Mouse (Mus musculus): ENCODE measurements around the gene Shc2. TPM values are rescaled to one million over a fixed set of nuclear protein-coding genes. Genes with fewer than 3 reads are reported as not detected.

Shc2 gene
- polyA plus RNA-seq, 1 experiment from 2014 or later: 12.2 TPM

GRCm38 (mm10) chr10:79665051-79665450 lies 27.3 kb upstream of the Shc2 start:
- H3K27me3 ChIP-seq: no peaks in the 10 kb centered on the region
- H3K4me3 ChIP-seq (replicated peaks): no peak overlapping the region
- no peak overlapping the region for H3K9ac ChIP-seq
- H3K4me2 ChIP-seq: no peak overlapping the region
- no peaks in the 10 kb centered on the region for H3K36me3 ChIP-seq
- H3K4me1 ChIP-seq: peaks cover 20% of the 10 kb centered on the region
- no peak for ATAC-seq (replicated peaks; ENCODE audit: low FRiP score)
- 82% methylated on average over 8 of the region's 8 CpGs for WGBS
- no peaks in the 10 kb centered on the region for H3K9me3 ChIP-seq (replicated peaks)
- no peak overlapping the region for H3K27ac ChIP-seq

- H3K36me3 ChIP-seq: no peaks in the 10 kb centered on the region
- peaks cover 19% of the 10 kb centered on the region for H3K4me1 ChIP-seq
- no peak within 1 kb of the TSS for H3K4me3 ChIP-seq (replicated peaks)
- H3K27me3 ChIP-seq: no peaks in the 10 kb centered on the region
- no peak within 1 kb of the TSS for H3K27ac ChIP-seq
- WGBS: 9% methylated on average over 13 of the region's 13 CpGs
- H3K9ac ChIP-seq: no peak within 1 kb of the TSS
- no peaks in the 10 kb centered on the region for H3K9me3 ChIP-seq (replicated peaks)
- peak within 1 kb of the TSS; percentile 14; the same call in 1 of the 2 replicates for H3K4me2 ChIP-seq
- peak; percentile 38 for ATAC-seq (replicated peaks; ENCODE audit: low FRiP score)
Measured at GRCm38 (mm10) chr10:79664131-79664665, 26.5 kb upstream of the Shc2 start, which contains the start of gene Madcam1. TSS of gene Madcam1 (plus strand) at chr10:79664559.

GRCm38 (mm10) chr10:79661861-79662260 lies 24.1 kb upstream of the Shc2 start:
- WGBS: 21% methylated on average over 2 of the region's 3 CpGs
- Histone ChIP-seq H3K27me3 (no peaks in the 10 kb centered on the region), H3K4me1 (peaks cover 19% of the 10 kb centered on the region)

DNA sequence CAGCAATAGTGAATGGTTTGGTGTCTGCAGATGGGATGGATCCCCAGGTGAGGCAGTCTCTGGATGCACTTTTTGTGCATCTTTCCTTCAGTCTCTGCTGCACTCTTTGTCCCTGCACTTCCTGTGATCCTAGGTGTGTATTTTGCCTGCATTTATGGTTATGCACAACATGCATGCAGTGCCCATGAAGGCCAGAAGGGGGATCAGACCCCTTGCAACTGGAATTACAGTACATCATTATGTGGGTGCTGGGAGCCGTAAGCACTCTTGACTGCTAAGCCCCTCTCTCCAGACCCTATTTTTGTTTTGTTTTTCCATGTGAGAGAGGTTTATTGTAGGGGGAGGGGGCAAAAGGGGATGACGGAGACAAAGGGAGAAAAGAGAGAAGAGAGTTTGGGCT lies 22.6 kb upstream of the Shc2 start:
- no peak for ATAC-seq (replicated peaks; ENCODE audit: low FRiP score)

More at GRCm38 (mm10) chr10:79661861-79662260, 24.1 kb upstream of the Shc2 start:
- Histone ChIP-seq H3K36me3 (no peaks in the 10 kb centered on the region), H3K9me3 (replicated peaks) (no peaks in the 10 kb centered on the region), H3K4me2 (no peak overlapping the region), H3K27ac (no peak overlapping the region), H3K9ac (no peak overlapping the region), H3K4me3 (replicated peaks) (no peak overlapping the region)
- ATAC-seq (replicated peaks; ENCODE audit: low FRiP score): no peak

GRCm38 (mm10) chr10:79658829-79659228 lies 21.1 kb upstream of the Shc2 start:
- 13% methylated on average over 4 of the region's 4 CpGs for WGBS
- 0 out of 2 replicates have a peak, but pooled peaks have one; percentile 40 for ATAC-seq (replicated peaks; ENCODE audit: low FRiP score)
- Histone ChIP-seq H3K27ac (no peak overlapping the region), H3K36me3 (no peaks in the 10 kb centered on the region), H3K4me2 (no peak overlapping the region), H3K9me3 (replicated peaks) (no peaks in the 10 kb centered on the region), H3K9ac (no peak overlapping the region), H3K27me3 (peaks cover 17% of the 10 kb centered on the region), H3K4me3 (replicated peaks) (no peak overlapping the region), H3K4me1 (peaks cover 9% of the 10 kb centered on the region)

More for the DNA sequence above, 22.6 kb upstream of the Shc2 start:
- Histone ChIP-seq H3K4me3 (replicated peaks) (no peak overlapping the region), H3K9me3 (replicated peaks) (no peaks in the 10 kb centered on the region), H3K9ac (no peak overlapping the region), H3K27me3 (peaks cover 9% of the 10 kb centered on the region; the same call in 1 of the 2 replicates), H3K4me2 (no peak overlapping the region), H3K4me1 (peaks cover 19% of the 10 kb centered on the region), H3K27ac (no peak overlapping the region), H3K36me3 (no peaks in the 10 kb centered on the region)
- 74% methylated on average over 2 of the region's 2 CpGs for WGBS

DNA sequence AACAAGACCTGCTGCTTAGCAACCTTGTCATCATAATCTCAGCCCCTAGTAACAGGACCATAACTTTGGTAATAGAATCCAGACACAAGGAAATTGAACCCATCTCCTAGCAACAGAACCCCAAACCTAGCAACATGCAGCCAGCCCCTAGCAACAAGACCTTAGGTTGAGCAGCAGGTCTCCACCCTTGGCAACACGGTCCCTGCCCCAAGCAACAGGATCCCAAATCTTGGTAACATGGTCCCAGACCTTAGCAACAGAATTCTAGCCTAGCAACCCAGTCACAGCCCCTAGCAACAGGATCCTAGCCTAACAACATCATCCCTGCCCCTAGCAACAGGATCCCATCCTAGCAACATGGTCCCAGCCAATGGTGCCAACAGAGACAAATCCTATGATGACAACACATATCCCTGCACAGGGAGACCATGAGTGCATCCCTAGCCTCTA lies 17.3 kb upstream of the Shc2 start:
- Histone ChIP-seq H3K9me3 (replicated peaks) (no peaks in the 10 kb centered on the region), H3K9ac (no peak overlapping the region), H3K27ac (no peak overlapping the region), H3K27me3 (peaks cover 23% of the 10 kb centered on the region), H3K4me1 (no peaks in the 10 kb centered on the region), H3K4me2 (no peak overlapping the region), H3K36me3 (no peaks in the 10 kb centered on the region), H3K4me3 (replicated peaks) (no peak overlapping the region)
- no peak for ATAC-seq (replicated peaks; ENCODE audit: low FRiP score)
- 34% methylated on average over 1 of the region's 1 CpGs for WGBS

- Histone ChIP-seq H3K9ac (no peak overlapping the region), H3K9me3 (replicated peaks) (no peaks in the 10 kb centered on the region), H3K4me1 (no peaks in the 10 kb centered on the region), H3K27ac (no peak overlapping the region), H3K36me3 (no peaks in the 10 kb centered on the region), H3K4me3 (replicated peaks) (no peak overlapping the region), H3K27me3 (peaks cover 23% of the 10 kb centered on the region), H3K4me2 (no peak overlapping the region)
- 83% methylated on average over 7 of the region's 7 CpGs for WGBS
- ATAC-seq (replicated peaks; ENCODE audit: low FRiP score): no peak
Measured at GRCm38 (mm10) chr10:79652789-79653188, 15.1 kb upstream of the Shc2 start.

- peak; percentile 27; the same call in 1 of the 2 replicates for ATAC-seq (replicated peaks; ENCODE audit: low FRiP score)
- 33% methylated on average over 7 of the region's 7 CpGs for WGBS
- no peak overlapping the region for H3K9ac ChIP-seq
Measured at GRCm38 (mm10) chr10:79649070-79649751, 11.5 kb upstream of the Shc2 start.

GRCm38 (mm10) chr10:79645711-79646110 lies 8.0 kb upstream of the Shc2 start, which contains the start of gene Odf3l2:
TSS of gene Odf3l2 (minus strand) at chr10:79645738.
- Histone ChIP-seq H3K4me3 (replicated peaks) (no peak within 1 kb of the TSS), H3K27ac (no peak within 1 kb of the TSS), H3K4me2 (no peak within 1 kb of the TSS), H3K9ac (no peak within 1 kb of the TSS), H3K36me3 (no peaks in the 10 kb centered on the region), H3K27me3 (no peaks in the 10 kb centered on the region; the same call in 1 of the 2 replicates), H3K9me3 (replicated peaks) (no peaks in the 10 kb centered on the region), H3K4me1 (no peaks in the 10 kb centered on the region)
- ATAC-seq (replicated peaks; ENCODE audit: low FRiP score): no peak
- 51% methylated on average over 8 of the region's 8 CpGs for WGBS

More at GRCm38 (mm10) chr10:79649070-79649751, 11.5 kb upstream of the Shc2 start:
- Histone ChIP-seq H3K9me3 (replicated peaks) (no peaks in the 10 kb centered on the region), H3K27ac (no peak overlapping the region), H3K4me2 (no peak overlapping the region), H3K27me3 (peaks cover 9% of the 10 kb centered on the region), H3K4me1 (no peaks in the 10 kb centered on the region), H3K36me3 (no peaks in the 10 kb centered on the region), H3K4me3 (replicated peaks) (no peak overlapping the region)

DNA sequence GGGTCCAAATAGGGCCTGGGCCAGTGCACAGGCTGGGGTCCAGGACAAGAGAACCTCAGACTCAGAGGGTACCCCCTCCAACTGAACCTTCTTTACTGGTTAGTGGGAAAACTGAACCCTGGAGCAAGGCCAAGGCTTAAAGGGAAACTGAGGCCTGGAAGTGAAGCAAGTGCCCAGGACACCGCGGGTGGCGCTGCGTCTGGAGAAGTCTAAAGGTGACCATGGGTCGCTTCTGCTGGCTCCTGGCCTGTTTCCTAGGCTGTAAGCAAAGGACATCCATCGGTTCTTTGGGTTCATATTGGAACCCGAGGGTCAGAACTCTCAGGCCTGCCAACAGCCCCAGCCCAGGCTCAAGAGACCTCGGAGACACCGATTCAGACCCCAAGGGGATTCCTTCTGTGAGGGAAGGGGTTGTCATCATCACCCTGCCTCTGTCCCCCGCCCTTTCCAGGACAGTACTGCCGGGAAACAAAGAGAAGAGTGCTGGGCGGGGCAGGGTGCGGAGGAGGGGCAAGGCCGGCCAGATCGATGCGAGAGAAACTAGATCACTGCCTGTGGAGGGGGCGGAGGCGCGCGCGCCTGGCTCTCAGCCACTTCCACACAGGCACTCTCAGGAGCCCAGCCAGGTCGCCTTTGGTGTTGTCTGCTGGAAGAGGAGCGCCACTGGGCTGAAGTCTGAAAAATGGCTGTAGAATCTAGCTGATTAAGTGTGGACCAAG lies 927 bp upstream of the Shc2 start:
- Histone ChIP-seq H3K27me3 (peaks cover 25% of the 10 kb centered on the region), H3K36me3 (no peaks in the 10 kb centered on the region), H3K9me3 (replicated peaks) (no peaks in the 10 kb centered on the region), H3K4me2 (peak overlapping the region; percentile 89), H3K9ac (0 out of 2 replicates have a peak overlapping the region, but pooled peaks have one; percentile 26), H3K27ac (0 out of 2 replicates have a peak overlapping the region, but pooled peaks have one; percentile 14), H3K4me3 (replicated peaks) (peak overlapping the region; percentile 77), H3K4me1 (peaks cover 40% of the 10 kb centered on the region)
- 7% methylated on average over 23 of the region's 23 CpGs for WGBS
- peak; percentile 50 for ATAC-seq (replicated peaks; ENCODE audit: low FRiP score)

- WGBS: 81% methylated on average over 8 of the region's 8 CpGs
- Histone ChIP-seq H3K4me2 (peak overlapping the region; percentile 89; the same call in 1 of the 2 replicates), H3K9ac (no peak overlapping the region), H3K27ac (no peak overlapping the region), H3K36me3 (no peaks in the 10 kb centered on the region), H3K9me3 (replicated peaks) (no peaks in the 10 kb centered on the region), H3K4me1 (peaks cover 50% of the 10 kb centered on the region), H3K4me3 (replicated peaks) (no peak overlapping the region), H3K27me3 (peaks cover 25% of the 10 kb centered on the region)
- ATAC-seq (replicated peaks; ENCODE audit: low FRiP score): no peak
Measured at GRCm38 (mm10) chr10:79636287-79636686, 1.4 kb downstream of the Shc2 start.

Data from kidney, embryonic 15.5 days (tissue).